Mouse (Mus musculus) lung, postnatal 0 days (tissue): Measurements from ENCODE around the gene Mtif3. TPM values are rescaled to one million over a fixed set of nuclear protein-coding genes. Genes with fewer than 3 reads are reported as not detected.

ENCODE experiments used
- ATAC-seq: fragments of 200-750 bp; cut with Nextera tagmentation; 2 replicates; pipeline ENCODE4 v1.8.0; 2017; ENCODE audit warnings: moderate library complexity
- DNase-seq: peaks from one replicate; pipeline ENCODE4 v3.0.0-alpha.2; 2016; ENCODE audit warnings: low spot score
- H3K27ac ChIP-seq: fragments of 300-500 bp; sonication (generic); 2 replicates; pipeline ENCODE4 v1.5.1; 2014; ENCODE audit warnings: antibody characterized with exemption, mild to moderate bottlenecking, low read length, mixed read lengths
- H3K27me3 ChIP-seq: fragments of 300-500 bp; sonication (generic); replicated peaks from 2 replicates; pipeline ENCODE4 v1.6.1; 2014; ENCODE audit warnings: low read length, mixed read lengths; ENCODE audit not compliant: insufficient read depth
- H3K36me3 ChIP-seq: fragments of 300-500 bp; sonication (generic); 2 replicates; pipeline ENCODE4 v1.6.1; 2014; ENCODE audit warnings: low read length, mixed read lengths; ENCODE audit not compliant: insufficient read depth
- H3K4me1 ChIP-seq: fragments of 300-500 bp; sonication (generic); 2 replicates; pipeline ENCODE4 v1.6.1; 2014; ENCODE audit warnings: antibody characterized with exemption, low read depth, low read length, mixed read lengths; ENCODE audit not compliant: insufficient read depth
- H3K4me2 ChIP-seq: fragments of 300-500 bp; sonication (generic); replicated peaks from 2 replicates; pipeline ENCODE4 v1.6.1; 2014; ENCODE audit warnings: low read depth, mild to moderate bottlenecking, low read length, moderate library complexity, mixed read lengths
- H3K4me3 ChIP-seq: fragments of 300-500 bp; sonication (generic); 2 replicates; pipeline ENCODE4 v1.5.1; 2014; ENCODE audit warnings: low read depth, low read length
- H3K9ac ChIP-seq: fragments of 300-500 bp; sonication (generic); replicated peaks from 2 replicates; pipeline ENCODE4 v1.6.1; 2014; ENCODE audit warnings: low read depth, mild to moderate bottlenecking
- H3K9me3 ChIP-seq: fragments of 300-500 bp; sonication (generic); 2 replicates; pipeline ENCODE4 v1.6.1; 2016; ENCODE audit warnings: low read length, mixed read lengths
- CTCF ChIP-seq: IDR thresholded peaks from 2 replicates; pipeline ENCODE4 v1.5.1; 2016; ENCODE audit warnings: antibody characterized with exemption, mild to moderate bottlenecking
- EP300 ChIP-seq: IDR thresholded peaks from 2 replicates; pipeline ENCODE4 v1.6.1; 2016; ENCODE audit warnings: antibody characterized with exemption, mild to moderate bottlenecking, control low read depth
- WGBS: fragments of 180-500 bp; shearing (Covaris S2); extraction: QIAGEN DNeasy Blood & Tissue Kit; methylation state at CpG from one replicate; pipeline ENCODE4 v1.1.7; 2014; 5-methylcytosine and 5-hydroxymethylcytosine counted together
- polyA plus RNA-seq: library from polyadenylated mRNA; unstranded; fragments of >200 nt; fragmentation: Nextera tagmentation; extraction: Ambion mirVana; gene quantifications from 2 replicates; pipeline ENCODE4 v1.2.1, GENCODE M21; 2015

The Mtif3 gene
- polyA plus RNA-seq, 1 experiment from 2014 or later = 19.2 TPM

- peak; percentile 25 for DNase-seq
- H3K27ac ChIP-seq = no peak overlapping the region
- no peak for ATAC-seq
- H3K4me2 ChIP-seq = no peak overlapping the region
- H3K27me3 ChIP-seq = no peaks in the 10 kb centered on the region
- no peak overlapping the region for H3K4me3 ChIP-seq
- no peaks in the 10 kb centered on the region for H3K36me3 ChIP-seq
- WGBS = 34% methylated on average over 6 of the region's 6 CpGs
- H3K4me1 ChIP-seq = no peaks in the 10 kb centered on the region
- TF ChIP-seq EP300 (no peak), CTCF (no peak)
- no peak overlapping the region for H3K9ac ChIP-seq
- no peaks in the 10 kb centered on the region for H3K9me3 ChIP-seq
Observed at GRCm38 (mm10) chr5:146994973-146995372, 31.4 kb upstream of the Mtif3 start.

- H3K27me3 ChIP-seq = no peaks in the 10 kb centered on the region
- 67% methylated on average over 8 of the region's 8 CpGs for whole genome bisulfite sequencing
- no peaks in the 10 kb centered on the region for H3K36me3 ChIP-seq
- H3K9me3 ChIP-seq = no peaks in the 10 kb centered on the region
- H3K9ac ChIP-seq = no peak overlapping the region
- H3K4me3 ChIP-seq = no peak overlapping the region
- H3K4me2 ChIP-seq = no peak overlapping the region
- no peak for ATAC-seq
- no peak overlapping the region for H3K27ac ChIP-seq
- H3K4me1 ChIP-seq = no peaks in the 10 kb centered on the region
- TF ChIP-seq EP300 (no peak), CTCF (no peak)
- no peak for DNase-seq
Observed at GRCm38 (mm10) chr5:146993509-146993908, 29.9 kb upstream of the Mtif3 start.

- DNase-seq (no peak), ATAC-seq (no peak)
- no peak overlapping the region for H3K9ac ChIP-seq
- WGBS = 71% methylated on average over 5 of the region's 5 CpGs
- H3K36me3 ChIP-seq = no peaks in the 10 kb centered on the region
- no peaks in the 10 kb centered on the region for H3K4me1 ChIP-seq
- H3K27ac ChIP-seq = no peak overlapping the region
- TF ChIP-seq EP300 = no peak
- no peak overlapping the region for H3K4me3 ChIP-seq
- H3K9me3 ChIP-seq = no peaks in the 10 kb centered on the region
- no peak overlapping the region for H3K4me2 ChIP-seq
- no peaks in the 10 kb centered on the region for H3K27me3 ChIP-seq
Observed at GRCm38 (mm10) chr5:146989051-146989450, 25.5 kb upstream of the Mtif3 start.

- Histone ChIP-seq H3K27ac (no peak overlapping the region), H3K4me3 (no peak overlapping the region), H3K4me1 (no peaks in the 10 kb centered on the region), H3K9me3 (no peaks in the 10 kb centered on the region), H3K9ac (no peak overlapping the region), H3K4me2 (no peak overlapping the region), H3K27me3 (no peaks in the 10 kb centered on the region), H3K36me3 (no peaks in the 10 kb centered on the region)
- ATAC-seq = no peak; the same call in 1 of the 2 replicates
- TF ChIP-seq CTCF (no peak), EP300 (no peak)
- DNase-seq = no peak
- 70% methylated on average over 10 of the region's 10 CpGs for WGBS
Observed at GRCm38 (mm10) chr5:146987588-146987987, 24.0 kb upstream of the Mtif3 start.

GRCm38 (mm10) chr5:146985725-146986433, 22.3 kb upstream of the Mtif3 start:
- Histone ChIP-seq H3K27ac (no peak overlapping the region), H3K4me3 (no peak overlapping the region), H3K9ac (no peak overlapping the region), H3K27me3 (no peaks in the 10 kb centered on the region), H3K4me1 (no peaks in the 10 kb centered on the region), H3K4me2 (no peak overlapping the region), H3K36me3 (no peaks in the 10 kb centered on the region), H3K9me3 (no peaks in the 10 kb centered on the region)
- DNase-seq (no peak), ATAC-seq (no peak)
- TF ChIP-seq CTCF = no peak
- no peak for TF ChIP-seq EP300
- 71% methylated on average over 21 of the region's 21 CpGs for WGBS

GRCm38 (mm10) chr5:146983216-146983615, 19.6 kb upstream of the Mtif3 start:
- H3K9ac ChIP-seq = no peak overlapping the region
- H3K4me2 ChIP-seq = no peak overlapping the region
- peak; percentile 97 for TF ChIP-seq CTCF
- TF ChIP-seq EP300 = no peak
- no peaks in the 10 kb centered on the region for H3K4me1 ChIP-seq
- H3K27ac ChIP-seq = no peak overlapping the region
- WGBS = 5% methylated on average over 8 of the region's 8 CpGs
- H3K36me3 ChIP-seq = no peaks in the 10 kb centered on the region
- ATAC-seq (peak; percentile 43), DNase-seq (peak; percentile 82)
- H3K4me3 ChIP-seq = no peak overlapping the region
- no peaks in the 10 kb centered on the region for H3K9me3 ChIP-seq
- no peaks in the 10 kb centered on the region for H3K27me3 ChIP-seq

- Histone ChIP-seq H3K4me3 (no peak overlapping the region), H3K9ac (no peak overlapping the region), H3K36me3 (no peaks in the 10 kb centered on the region), H3K4me2 (no peak overlapping the region), H3K27me3 (no peaks in the 10 kb centered on the region), H3K27ac (no peak overlapping the region), H3K9me3 (no peaks in the 10 kb centered on the region), H3K4me1 (no peaks in the 10 kb centered on the region)
- no peak for TF ChIP-seq CTCF
- TF ChIP-seq EP300 = no peak
- WGBS = 79% methylated on average over 6 of the region's 6 CpGs
- no peak for DNase-seq
- no peak for ATAC-seq
Observed at GRCm38 (mm10) chr5:146981376-146981775, 17.8 kb upstream of the Mtif3 start.
